Mouse (Mus musculus) embryonic facial prominence, embryonic 11.5 days (tissue): ENCODE results near the gene Tle6. TPM values are rescaled to one million over a fixed set of nuclear protein-coding genes. Genes with fewer than 3 reads are reported as not detected.
A peak's percentile ranks its signal among the peaks of the same experiment; 100 is the strongest.
"Not testable (repeated sequence)": the region's sequence is repeated elsewhere in the genome, so short reads cannot be mapped to it uniquely, and the experiment has no call there.

ENCODE experiments used
- ATAC-seq: fragments of 200-750 bp; cut with Nextera tagmentation; replicated peaks from 2 replicates; pipeline ENCODE4 v1.8.0; 2017; ENCODE audit warnings: low read depth; ENCODE audit not compliant: insufficient number of reproducible peaks, low FRiP score, low TSS enrichment
- DNase-seq: peaks from one replicate; pipeline ENCODE4 v3.0.0-alpha.2; 2015; ENCODE audit warnings: low spot score
- H3K27ac ChIP-seq: fragments of 300-500 bp; sonication (generic); replicated peaks from 2 replicates; pipeline ENCODE4 v1.5.1; 2014; ENCODE audit warnings: mild to moderate bottlenecking, low read depth, low read length, control low read depth
- H3K27me3 ChIP-seq: fragments of 300-500 bp; sonication (generic); 2 replicates; pipeline ENCODE4 v1.6.1; 2014; ENCODE audit warnings: mild to moderate bottlenecking, low read length, moderate library complexity, mixed read lengths; ENCODE audit not compliant: control insufficient read depth, insufficient read depth
- H3K36me3 ChIP-seq: fragments of 300-500 bp; sonication (generic); replicated peaks from 2 replicates; pipeline ENCODE4 v1.6.1; 2014; ENCODE audit warnings: low read depth, mild to moderate bottlenecking, low read length, moderate library complexity, mixed read lengths; ENCODE audit not compliant: control insufficient read depth, insufficient read depth
- H3K4me1 ChIP-seq: fragments of 300-500 bp; sonication (generic); 2 replicates; pipeline ENCODE4 v1.6.1; 2014; ENCODE audit warnings: low read length, mixed read lengths; ENCODE audit not compliant: control insufficient read depth, insufficient read depth
- H3K4me2 ChIP-seq: fragments of 300-500 bp; sonication (generic); 2 replicates; pipeline ENCODE4 v1.6.1; 2014; ENCODE audit warnings: low read depth, mild to moderate bottlenecking, control low read depth, low read length, moderate library complexity
- H3K4me3 ChIP-seq: fragments of 300-500 bp; sonication (generic); 2 replicates; pipeline ENCODE4 v1.5.1; 2014; ENCODE audit warnings: low read depth, low read length, control low read depth
- H3K9ac ChIP-seq: fragments of 300-500 bp; sonication (generic); replicated peaks from 2 replicates; pipeline ENCODE4 v1.6.1; 2014; ENCODE audit warnings: mild to moderate bottlenecking, control low read depth, low read length
- H3K9me3 ChIP-seq: fragments of 300-500 bp; sonication (generic); replicated peaks from 2 replicates; pipeline ENCODE4 v1.6.1; 2016; ENCODE audit warnings: mild to moderate bottlenecking, low read length, inconsistent platforms, mixed read lengths; ENCODE audit not compliant: control insufficient read depth
- WGBS: fragments of 180-500 bp; shearing (Covaris S2); extraction: QIAGEN DNeasy Blood & Tissue Kit; methylation state at CpG from one replicate; pipeline ENCODE4 v1.1.7; 2014; 5-methylcytosine and 5-hydroxymethylcytosine counted together
- polyA plus RNA-seq: library from polyadenylated mRNA; unstranded; fragments of >200 nt; fragmentation: Nextera tagmentation; extraction: Ambion mirVana; gene quantifications from 2 replicates; pipeline ENCODE4 v1.2.1, GENCODE M21; 2014

The Tle6 gene
- polyA plus RNA-seq, 1 experiment from 2014 or later = 7.1 TPM

DNA sequence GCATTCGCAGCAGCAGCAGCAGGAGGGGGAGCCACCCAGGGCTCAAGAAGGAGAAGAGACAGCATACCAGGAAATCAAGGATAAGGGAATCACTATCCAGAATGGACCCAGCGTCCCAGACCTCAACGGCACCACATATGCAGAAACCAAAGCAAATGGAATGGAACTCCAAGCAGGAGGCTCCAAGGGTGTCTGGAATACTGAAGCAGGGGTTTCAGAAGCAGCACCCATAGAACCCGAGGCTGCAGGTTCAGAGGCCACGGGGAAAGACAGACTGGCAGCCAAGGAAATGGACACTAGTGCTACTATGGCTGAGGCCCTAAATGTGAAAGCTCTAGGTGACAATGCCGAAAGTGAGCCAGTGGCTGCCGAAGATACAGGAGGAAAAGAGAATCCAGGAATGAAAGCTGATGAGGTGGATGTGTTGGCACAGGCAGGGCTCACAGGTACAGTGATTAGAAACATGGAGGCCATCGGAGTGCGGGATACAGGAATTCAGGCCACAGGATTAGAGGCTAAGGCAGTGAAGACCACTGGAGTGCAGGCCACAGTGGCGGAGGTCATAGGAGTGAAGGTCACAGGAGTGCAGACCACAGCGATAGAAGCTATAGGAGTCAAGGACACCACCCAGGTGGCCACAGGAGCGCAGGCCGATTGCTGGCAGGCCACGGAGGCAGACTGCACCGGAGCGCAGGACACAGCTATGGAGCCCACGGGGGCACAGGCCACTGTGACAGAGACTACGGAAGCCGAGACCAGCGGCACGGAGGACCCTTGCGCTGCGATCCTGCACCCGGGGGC is 42.0 kb upstream of the Tle6 start:
- Histone ChIP-seq H3K4me2 (peak overlapping the region; percentile 92), H3K27me3 (no peaks in the 10 kb centered on the region), H3K4me1 (peaks cover 5% of the 10 kb centered on the region), H3K9ac (peak overlapping the region; percentile 94), H3K27ac (peak overlapping the region; percentile 93), H3K36me3 (no peaks in the 10 kb centered on the region; the same call in 1 of the 2 replicates), H3K4me3 (peak overlapping the region; percentile 75), H3K9me3 (no peaks in the 10 kb centered on the region)
- ATAC-seq = peak; percentile 60
- DNase-seq = no peak
- 23% methylated on average over 24 of the region's 24 CpGs for WGBS

DNA sequence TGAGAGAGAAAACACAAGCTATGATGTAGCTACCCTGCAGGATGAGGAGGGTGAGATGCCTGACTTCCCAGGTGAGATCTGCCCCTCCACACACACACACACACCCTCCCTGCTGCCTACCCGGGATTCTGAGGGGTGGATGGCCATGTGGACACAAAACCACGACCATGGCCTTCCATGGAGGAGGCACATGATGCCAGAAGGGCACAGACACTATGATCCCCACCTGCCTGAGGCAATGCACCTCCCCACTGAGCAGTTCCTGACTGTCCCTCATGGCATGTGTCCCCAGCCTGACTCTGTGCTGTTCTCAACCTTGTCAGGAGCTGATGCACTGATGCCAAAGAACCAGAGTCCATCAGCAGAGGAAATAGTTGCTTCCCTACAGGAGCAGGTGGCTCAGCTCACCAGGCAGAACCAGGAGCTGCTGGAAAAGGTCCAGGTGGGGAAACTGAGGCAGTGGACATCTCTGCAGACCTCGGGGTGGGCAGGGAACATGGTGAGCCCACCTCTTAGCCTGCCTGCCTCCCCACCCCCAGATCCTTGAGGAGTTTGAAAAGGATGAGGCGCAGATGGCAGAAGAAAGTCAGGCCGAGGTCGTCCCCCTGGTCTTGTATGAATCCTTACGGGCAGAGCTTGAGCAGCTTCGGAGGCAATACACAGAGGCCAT is 41.2 kb upstream of the Tle6 start:
- DNase-seq (no peak), ATAC-seq (no peak)
- H3K9me3 ChIP-seq = no peaks in the 10 kb centered on the region
- H3K9ac ChIP-seq = no peak overlapping the region; the same call in 1 of the 2 replicates
- no peak overlapping the region; the same call in 1 of the 2 replicates for H3K4me3 ChIP-seq
- H3K4me1 ChIP-seq = peaks cover 5% of the 10 kb centered on the region
- no peaks in the 10 kb centered on the region; the same call in 1 of the 2 replicates for H3K36me3 ChIP-seq
- WGBS = 71% methylated on average over 8 of the region's 8 CpGs
- peak overlapping the region; percentile 92 for H3K4me2 ChIP-seq
- H3K27me3 ChIP-seq = no peaks in the 10 kb centered on the region
- H3K27ac ChIP-seq = no peak overlapping the region

GRCm38 (mm10) chr10:81641566-81641965 is 40.7 kb upstream of the Tle6 start:
- H3K27me3 ChIP-seq = no peaks in the 10 kb centered on the region
- no peaks in the 10 kb centered on the region; the same call in 1 of the 2 replicates for H3K36me3 ChIP-seq
- WGBS = 87% methylated on average over 2 of the region's 2 CpGs
- H3K4me1 ChIP-seq = peaks cover 5% of the 10 kb centered on the region
- H3K9ac ChIP-seq = no peak overlapping the region
- no peak overlapping the region for H3K4me2 ChIP-seq
- no peak overlapping the region for H3K4me3 ChIP-seq
- no peak for ATAC-seq
- no peaks in the 10 kb centered on the region for H3K9me3 ChIP-seq
- DNase-seq = no peak
- no peak overlapping the region for H3K27ac ChIP-seq

- not testable (repeated sequence) for H3K27ac ChIP-seq, H3K4me3 ChIP-seq, H3K9ac ChIP-seq, H3K4me2 ChIP-seq, ATAC-seq, H3K9me3 ChIP-seq, DNase-seq, H3K36me3 ChIP-seq, H3K4me1 ChIP-seq, H3K27me3 ChIP-seq
- WGBS = 45% methylated on average over 4 of the region's 4 CpGs
Measured at GRCm38 (mm10) chr10:81640825-81641224, 40.0 kb upstream of the Tle6 start.

DNA sequence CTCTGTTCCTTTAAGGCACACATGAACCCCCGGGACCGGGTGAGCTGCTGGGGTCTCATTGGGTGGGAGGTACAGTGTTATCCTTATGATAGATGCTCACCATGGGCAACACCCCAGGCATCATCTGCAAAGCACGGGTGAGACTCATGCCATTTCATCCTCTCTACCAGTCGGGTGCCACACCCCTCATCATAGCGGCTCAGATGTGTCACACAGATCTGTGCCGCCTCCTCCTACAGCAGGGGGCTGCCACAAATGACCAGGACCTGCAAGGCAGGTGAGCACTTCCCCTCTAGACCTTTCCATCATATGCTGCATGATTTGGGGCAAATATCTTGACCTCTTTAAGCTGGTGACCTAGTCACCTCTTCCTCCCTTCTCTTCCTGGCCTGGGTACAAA is 37.2 kb upstream of the Tle6 start:
- Histone ChIP-seq H3K27ac (no peak overlapping the region), H3K4me1 (peaks cover 5% of the 10 kb centered on the region), H3K27me3 (no peaks in the 10 kb centered on the region), H3K9me3 (no peaks in the 10 kb centered on the region), H3K36me3 (no peaks in the 10 kb centered on the region; the same call in 1 of the 2 replicates), H3K9ac (no peak overlapping the region), H3K4me3 (no peak overlapping the region), H3K4me2 (no peak overlapping the region)
- no peak for DNase-seq
- ATAC-seq = no peak
- 75% methylated on average over 6 of the region's 6 CpGs for WGBS

DNA sequence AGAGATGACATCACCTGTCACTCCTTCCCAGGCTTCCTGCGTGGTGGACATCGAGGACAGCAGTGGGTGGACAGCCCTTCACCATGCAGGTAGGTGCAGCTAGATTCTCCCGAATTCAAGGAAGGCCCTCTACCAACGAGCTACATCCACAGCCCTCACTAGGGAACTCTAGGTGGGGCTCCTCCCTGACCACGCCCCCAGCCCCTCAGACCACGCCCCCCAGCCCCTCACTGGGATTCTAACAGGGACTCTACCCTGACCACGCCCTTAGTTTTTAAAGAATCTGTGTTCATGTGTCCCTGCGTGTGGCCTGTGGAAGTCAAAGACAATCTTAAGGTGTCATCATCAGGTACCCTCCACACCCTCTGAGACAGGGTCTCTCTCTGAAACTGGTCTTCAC is 35.5 kb upstream of the Tle6 start:
- no peaks in the 10 kb centered on the region for H3K4me1 ChIP-seq
- 23% methylated on average over 8 of the region's 8 CpGs for WGBS
- H3K36me3 ChIP-seq = no peaks in the 10 kb centered on the region
- H3K4me2 ChIP-seq = no peak overlapping the region
- DNase-seq = no peak
- ATAC-seq = no peak
- H3K27ac ChIP-seq = no peak overlapping the region
- no peak overlapping the region for H3K4me3 ChIP-seq
- no peaks in the 10 kb centered on the region for H3K9me3 ChIP-seq
- no peaks in the 10 kb centered on the region for H3K27me3 ChIP-seq
- H3K9ac ChIP-seq = no peak overlapping the region

DNA sequence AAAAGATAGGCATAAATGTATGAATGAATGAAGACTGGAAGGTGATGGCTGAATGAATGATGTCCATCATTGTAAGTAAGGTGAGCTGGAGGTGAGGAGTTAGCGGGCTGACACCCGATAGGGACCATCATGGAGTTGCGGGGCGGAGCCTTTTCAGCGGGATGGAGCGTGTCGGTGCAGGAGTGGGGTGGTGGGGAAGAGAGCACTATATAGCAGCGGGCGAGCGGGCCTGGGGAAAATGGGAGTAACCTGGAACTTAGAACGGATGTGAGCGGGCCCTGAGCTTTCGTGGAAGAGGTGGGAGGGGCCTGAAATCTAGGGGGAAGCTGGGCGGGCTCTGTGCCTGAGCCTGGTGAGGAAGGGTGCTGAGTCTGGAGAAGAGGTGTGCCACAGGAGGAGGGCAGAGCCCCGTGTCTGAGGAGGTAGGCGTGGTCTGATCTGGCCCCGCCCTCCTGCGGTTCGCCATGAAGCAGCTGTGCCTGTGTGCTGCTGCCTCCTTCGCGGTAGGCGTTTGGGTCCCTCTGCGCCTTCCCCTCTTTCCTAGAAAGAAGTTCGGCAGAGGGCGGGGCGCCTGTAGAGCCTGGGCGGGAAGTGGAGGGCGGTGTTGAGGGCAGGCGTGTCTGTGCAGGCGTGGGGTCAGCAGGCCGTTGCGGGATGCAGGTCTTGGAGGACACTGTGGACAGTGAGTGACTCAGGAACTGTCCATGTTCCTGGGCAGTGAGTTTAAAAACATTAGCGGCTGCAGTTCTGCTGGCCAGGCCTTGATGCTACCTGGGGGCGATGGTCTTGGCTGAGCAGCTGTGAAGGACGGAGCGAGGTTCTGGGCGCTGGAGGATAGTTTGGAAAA is 32.6 kb upstream of the Tle6 start:
- peak; percentile 89 for ATAC-seq
- Histone ChIP-seq H3K36me3 (no peaks in the 10 kb centered on the region), H3K9ac (peak overlapping the region; percentile 51), H3K27ac (no peak overlapping the region), H3K4me3 (peak overlapping the region; percentile 30), H3K9me3 (no peaks in the 10 kb centered on the region), H3K4me2 (peak overlapping the region; percentile 47), H3K27me3 (no peaks in the 10 kb centered on the region), H3K4me1 (no peaks in the 10 kb centered on the region)
- 2% methylated on average over 37 of the region's 37 CpGs for whole genome bisulfite sequencing
- DNase-seq = peak; percentile 90
